Mouse (Mus musculus) bone marrow macrophage, adult 2 months (primary cell): ENCODE measurements around the gene Rap1gds1.

Experiments
- CTCF ChIP-seq: IDR thresholded peaks from 2 replicates; pipeline ENCODE4 v1.5.1; 2012; ENCODE audit warnings: low read depth, mild to moderate bottlenecking, low read length, moderate library complexity
- POLR2A ChIP-seq: IDR thresholded peaks from 2 replicates; pipeline ENCODE4 v1.6.1; 2012; ENCODE audit warnings: mild to moderate bottlenecking, low read depth, low read length, borderline replicate concordance

DNA sequence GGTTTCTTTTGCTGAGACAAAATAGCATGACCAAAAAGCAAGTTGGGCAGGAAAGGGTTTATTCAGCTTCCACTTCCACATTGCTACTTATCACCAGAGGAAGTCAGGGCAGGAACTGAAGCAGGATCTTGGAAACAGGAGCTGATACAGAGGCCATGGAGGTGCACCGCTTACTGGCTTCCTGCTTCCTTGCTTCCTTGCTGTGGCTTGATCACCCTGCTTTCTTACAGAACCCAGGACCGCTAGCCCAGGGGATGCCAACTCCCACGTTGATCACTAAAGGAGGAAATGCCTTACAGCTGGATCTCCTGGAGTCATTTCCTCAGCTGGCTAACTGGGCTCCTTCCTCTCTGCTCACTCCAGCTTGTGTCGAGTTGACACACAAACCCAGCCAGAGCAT lies 197.3 kb downstream of the Rap1gds1 start:
- TF ChIP-seq CTCF (no peak), POLR2A (no peak)
